Mouse (Mus musculus): ENCODE results near the gene Nrcam.

Gene Nrcam

GRCm38 (mm10) chr12:44438884-44439283, 110.2 kb downstream of the Nrcam start:
- peak; percentile 48 for DNase-seq

GRCm38 (mm10) chr12:44440230-44440629, 111.5 kb downstream of the Nrcam start:
- no peak for DNase-seq

GRCm38 (mm10) chr12:44450930-44451329, 122.2 kb downstream of the Nrcam start:
- DNase-seq, result no peak

- no peak for DNase-seq
Measured at GRCm38 (mm10) chr12:44451742-44452141, 123.1 kb downstream of the Nrcam start.

- DNase-seq, result no peak
Measured at GRCm38 (mm10) chr12:44453791-44454190, 125.1 kb downstream of the Nrcam start.

- DNase-seq, result no peak
Measured at GRCm38 (mm10) chr12:44457961-44458360, 129.3 kb downstream of the Nrcam start.

GRCm38 (mm10) chr12:44462436-44462835, 133.8 kb downstream of the Nrcam start:
- DNase-seq, result no peak

GRCm38 (mm10) chr12:44462976-44463375, 134.3 kb downstream of the Nrcam start:
- DNase-seq, result no peak

- DNase-seq, result no peak
Measured at GRCm38 (mm10) chr12:44471073-44471472, 142.4 kb downstream of the Nrcam start.

GRCm38 (mm10) chr12:44475355-44475754, 146.7 kb downstream of the Nrcam start:
- no peak for DNase-seq

- no peak for DNase-seq
Measured at GRCm38 (mm10) chr12:44479260-44480030, 150.8 kb downstream of the Nrcam start.

- no peak for DNase-seq
Measured at GRCm38 (mm10) chr12:44480031-44480419, 151.3 kb downstream of the Nrcam start.

- no peak for DNase-seq
Measured at GRCm38 (mm10) chr12:44481415-44481814, 152.7 kb downstream of the Nrcam start.

GRCm38 (mm10) chr12:44492759-44493479, 164.2 kb downstream of the Nrcam start:
- DNase-seq, result no peak

- no peak for DNase-seq
Measured at GRCm38 (mm10) chr12:44497762-44498161, 169.1 kb downstream of the Nrcam start.

- DNase-seq, result no peak
Measured at GRCm38 (mm10) chr12:44498872-44499271, 170.2 kb downstream of the Nrcam start.

GRCm38 (mm10) chr12:44501807-44502487, 173.3 kb downstream of the Nrcam start:
- DNase-seq, result peak; percentile 27

- DNase-seq, result no peak
Measured at GRCm38 (mm10) chr12:44503737-44504136, 175.1 kb downstream of the Nrcam start.

- DNase-seq, result no peak
Measured at GRCm38 (mm10) chr12:44508635-44509034, 179.9 kb downstream of the Nrcam start.

GRCm38 (mm10) chr12:44509406-44510104, 180.9 kb downstream of the Nrcam start:
- DNase-seq, result no peak

GRCm38 (mm10) chr12:44515066-44515465, 186.4 kb downstream of the Nrcam start:
- DNase-seq, result peak; percentile 45

GRCm38 (mm10) chr12:44519440-44520141, 190.9 kb downstream of the Nrcam start:
- peak; percentile 21 for DNase-seq
